Mouse (Mus musculus): ENCODE measurements around the gene Tpr. TPM values are rescaled to one million over a fixed set of nuclear protein-coding genes. Genes with fewer than 3 reads are reported as not detected.

Tpr gene
- polyA plus RNA-seq (2012; ENCODE audit: low replicate concordance): 70.6 and 224 TPM in 2 replicates

DNA sequence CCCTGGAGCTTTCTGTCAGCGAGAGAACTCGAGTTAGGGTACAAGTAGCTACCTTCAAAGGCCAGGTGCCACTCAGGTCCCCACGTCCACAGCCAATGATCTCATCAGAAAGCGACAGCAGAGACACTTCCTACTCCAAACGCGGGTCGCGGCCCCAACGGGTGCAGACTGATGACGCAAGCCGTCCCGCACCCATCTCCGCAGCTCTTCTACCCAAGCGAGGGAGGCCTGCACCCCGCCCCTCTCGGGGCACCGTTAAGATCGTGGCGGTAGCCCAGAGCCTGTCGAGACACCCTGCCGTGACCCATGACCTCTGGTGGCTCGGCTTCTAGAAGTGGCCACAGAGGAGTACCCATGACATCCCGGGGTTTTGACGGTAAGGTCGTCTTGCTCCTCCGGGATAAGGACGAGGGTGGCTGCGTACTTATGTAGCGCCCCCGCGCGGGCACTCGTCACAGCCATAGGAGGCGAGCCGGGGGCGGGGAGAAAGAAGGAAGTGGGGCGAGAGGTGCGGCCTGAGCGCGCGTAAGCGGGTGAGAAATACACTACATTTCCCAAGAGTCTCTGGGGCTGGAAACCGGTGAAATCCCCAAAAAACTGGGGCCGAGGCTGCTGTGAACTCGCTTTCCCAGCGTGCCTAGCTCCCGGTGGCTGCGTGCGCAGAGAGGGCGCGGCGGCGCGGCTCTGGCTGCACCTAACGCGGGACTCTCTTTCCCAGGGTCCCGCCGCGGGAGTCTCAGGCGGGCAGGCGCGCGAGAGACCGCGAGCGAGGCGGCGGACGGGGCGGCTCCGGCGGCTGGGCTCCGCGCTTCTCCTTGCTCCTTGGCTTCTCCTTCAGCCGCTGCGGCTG is at the start of gene Tpr, which contains the start of gene Odr4:
Gene Tpr, plus strand, starts transcription at position 201 of the 850 bp plus-strand sequence.
Gene Odr4, minus strand, starts transcription at position 443 of the 850 bp plus-strand sequence.

GRCm38 (mm10) chr1:150466132-150466531 is 73.5 kb downstream of the Tpr start, which contains the start of gene Prg4:
Prg4 (minus strand) TSS chr1:150466165.

Other genes starting within 250 kb of the Tpr start
- not detected in 2 replicates for gene Pdc, start 73.4 kb upstream of the Tpr start, polyA plus RNA-seq (2012; ENCODE audit: low replicate concordance)
- gene Odr4, start 242 bp downstream of the Tpr start, polyA plus RNA-seq (2012; ENCODE audit: low replicate concordance): 3.5 and 3.7 TPM in 2 replicates
- gene Prg4, start 73.3 kb downstream of the Tpr start, polyA plus RNA-seq (2012; ENCODE audit: low replicate concordance): 4.0 and 18.1 TPM in 2 replicates

All from leukemia stem cell, adult 10-12 weeks (primary cell).